Mouse (Mus musculus) heart, embryonic 10.5 days (tissue): ENCODE measurements at regions not wholly inside any gene's neighbourhood (a gene's known extent, or its start where the extent isn't known, plus 50 kb on each side); places are given as distances from the start of the nearest gene placed in this dataset.

Source experiments
- DNase-seq: peaks from one replicate; pipeline ENCODE4 v3.0.0-alpha.2; 2017; ENCODE audit warnings: low spot score
- H3K27ac ChIP-seq: fragments of 300-500 bp; sonication (generic); 2 replicates; pipeline ENCODE4 v1.5.1; 2016; ENCODE audit warnings: mild to moderate bottlenecking
- H3K27me3 ChIP-seq: fragments of 300-500 bp; sonication (generic); 2 replicates; pipeline ENCODE4 v1.6.1; 2016; ENCODE audit warnings: mild to moderate bottlenecking; ENCODE audit not compliant: poor library complexity, insufficient read depth, severe bottlenecking
- H3K36me3 ChIP-seq: fragments of 300-500 bp; sonication (generic); 2 replicates; pipeline ENCODE4 v1.6.1; 2016; ENCODE audit warnings: mild to moderate bottlenecking, moderate library complexity
- H3K4me1 ChIP-seq: fragments of 300-500 bp; sonication (generic); 2 replicates; pipeline ENCODE4 v1.6.1; 2016; ENCODE audit warnings: mild to moderate bottlenecking
- H3K4me3 ChIP-seq: fragments of 300-500 bp; sonication (generic); 2 replicates; pipeline ENCODE4 v1.5.1; 2016; ENCODE audit warnings: mild to moderate bottlenecking, moderate library complexity
- H3K9me3 ChIP-seq: fragments of 300-500 bp; sonication (generic); 2 replicates; pipeline ENCODE4 v1.6.1; 2016; ENCODE audit warnings: mild to moderate bottlenecking, moderate library complexity
- WGBS: fragments of 180-500 bp; shearing (Covaris S2); methylation state at CpG from one replicate; pipeline ENCODE4 v1.1.7; 2016; 5-methylcytosine and 5-hydroxymethylcytosine counted together

GRCm38 (mm10) chr15:62136932-62137594 lies 1214.3 kb upstream of the A1bg start:
- H3K36me3 ChIP-seq = no peaks in the 10 kb centered on the region
- no peak for DNase-seq

GRCm38 (mm10) chr15:62134835-62135234 lies 1212.0 kb upstream of the A1bg start:
- Histone ChIP-seq H3K36me3 (no peaks in the 10 kb centered on the region), H3K4me3 (no peak overlapping the region), H3K27ac (no peak overlapping the region; the same call in 1 of the 2 replicates), H3K9me3 (no peaks in the 10 kb centered on the region), H3K4me1 (peaks cover 21% of the 10 kb centered on the region), H3K27me3 (no peaks in the 10 kb centered on the region)
- no peak for DNase-seq
- WGBS = 62% methylated on average over 8 of the region's 8 CpGs

More at GRCm38 (mm10) chr15:62136932-62137594, 1214.3 kb upstream of the A1bg start:
- Histone ChIP-seq H3K9me3 (no peaks in the 10 kb centered on the region), H3K4me3 (no peak overlapping the region), H3K27ac (0 out of 2 replicates have a peak overlapping the region, but pooled peaks have one; percentile 22), H3K27me3 (no peaks in the 10 kb centered on the region), H3K4me1 (peaks cover 21% of the 10 kb centered on the region)
- 69% methylated on average over 14 of the region's 14 CpGs for WGBS

- no peaks in the 10 kb centered on the region for H3K36me3 ChIP-seq
- 67% methylated on average over 4 of the region's 4 CpGs for WGBS
- no peaks in the 10 kb centered on the region for H3K9me3 ChIP-seq
- H3K27me3 ChIP-seq = no peaks in the 10 kb centered on the region
- H3K27ac ChIP-seq = peak overlapping the region; percentile 31; the same call in 1 of the 2 replicates
- H3K4me1 ChIP-seq = peaks cover 22% of the 10 kb centered on the region
- no peak overlapping the region for H3K4me3 ChIP-seq
- no peak for DNase-seq
Measured at GRCm38 (mm10) chr15:62134308-62134707, 1211.5 kb upstream of the A1bg start.

GRCm38 (mm10) chr15:62132895-62133294 lies 1210.1 kb upstream of the A1bg start:
- H3K9me3 ChIP-seq = no peaks in the 10 kb centered on the region
- no peak for DNase-seq

GRCm38 (mm10) chr15:62131686-62132085 lies 1208.9 kb upstream of the A1bg start:
- Histone ChIP-seq H3K4me1 (peaks cover 29% of the 10 kb centered on the region), H3K27ac (no peak overlapping the region), H3K36me3 (no peaks in the 10 kb centered on the region), H3K4me3 (no peak overlapping the region), H3K27me3 (no peaks in the 10 kb centered on the region), H3K9me3 (no peaks in the 10 kb centered on the region)
- WGBS = 69% methylated on average over 3 of the region's 3 CpGs
- no peak for DNase-seq

More at GRCm38 (mm10) chr15:62132895-62133294, 1210.1 kb upstream of the A1bg start:
- Histone ChIP-seq H3K4me3 (no peak overlapping the region), H3K4me1 (peaks cover 34% of the 10 kb centered on the region), H3K36me3 (no peaks in the 10 kb centered on the region), H3K27ac (no peak overlapping the region), H3K27me3 (no peaks in the 10 kb centered on the region)
- 66% methylated on average over 2 of the region's 2 CpGs for WGBS

- no peak for DNase-seq
- no peaks in the 10 kb centered on the region for H3K27me3 ChIP-seq
- no peaks in the 10 kb centered on the region for H3K9me3 ChIP-seq
- peaks cover 29% of the 10 kb centered on the region for H3K4me1 ChIP-seq
- H3K36me3 ChIP-seq = no peaks in the 10 kb centered on the region
- H3K27ac ChIP-seq = no peak overlapping the region
- WGBS = 77% methylated on average over 4 of the region's 4 CpGs
- H3K4me3 ChIP-seq = no peak overlapping the region
Measured at GRCm38 (mm10) chr15:62130530-62130929, 1207.7 kb upstream of the A1bg start.

- Histone ChIP-seq H3K4me1 (peaks cover 22% of the 10 kb centered on the region; the same call in 1 of the 2 replicates), H3K4me3 (no peak overlapping the region), H3K27ac (peak overlapping the region; percentile 47; the same call in 1 of the 2 replicates), H3K36me3 (no peaks in the 10 kb centered on the region), H3K9me3 (no peaks in the 10 kb centered on the region), H3K27me3 (no peaks in the 10 kb centered on the region)
- 46% methylated on average over 11 of the region's 11 CpGs for WGBS
- no peak for DNase-seq
Measured at GRCm38 (mm10) chr15:62128546-62129212, 1205.9 kb upstream of the A1bg start.

- H3K27ac ChIP-seq = peak overlapping the region; percentile 43
- H3K36me3 ChIP-seq = no peaks in the 10 kb centered on the region
- WGBS = 61% methylated on average over 11 of the region's 11 CpGs
- no peak for DNase-seq
- peaks cover 23% of the 10 kb centered on the region; the same call in 1 of the 2 replicates for H3K4me1 ChIP-seq
- no peak overlapping the region for H3K4me3 ChIP-seq
- H3K27me3 ChIP-seq = no peaks in the 10 kb centered on the region
- no peaks in the 10 kb centered on the region for H3K9me3 ChIP-seq
Measured at GRCm38 (mm10) chr15:62127602-62128158, 1204.9 kb upstream of the A1bg start.

GRCm38 (mm10) chr15:62125718-62126117 lies 1202.9 kb upstream of the A1bg start:
- no peak overlapping the region for H3K27ac ChIP-seq
- H3K4me1 ChIP-seq = peaks cover 23% of the 10 kb centered on the region; the same call in 1 of the 2 replicates
- H3K36me3 ChIP-seq = no peaks in the 10 kb centered on the region
- no peaks in the 10 kb centered on the region for H3K27me3 ChIP-seq
- H3K9me3 ChIP-seq = no peaks in the 10 kb centered on the region
- WGBS = 93% methylated on average over 7 of the region's 7 CpGs
- DNase-seq = no peak
- H3K4me3 ChIP-seq = no peak overlapping the region

- no peak overlapping the region for H3K4me3 ChIP-seq
- DNase-seq = no peak
- whole genome bisulfite sequencing = 66% methylated on average over 4 of the region's 4 CpGs
- H3K36me3 ChIP-seq = no peaks in the 10 kb centered on the region
- H3K9me3 ChIP-seq = no peaks in the 10 kb centered on the region
- peaks cover 28% of the 10 kb centered on the region for H3K4me1 ChIP-seq
- no peak overlapping the region for H3K27ac ChIP-seq
- H3K27me3 ChIP-seq = no peaks in the 10 kb centered on the region
Measured at GRCm38 (mm10) chr15:62123756-62124155, 1200.9 kb upstream of the A1bg start.

GRCm38 (mm10) chr15:62122265-62123023 lies 1199.6 kb upstream of the A1bg start:
- DNase-seq = peak; percentile 82
- Histone ChIP-seq H3K4me3 (no peak overlapping the region), H3K9me3 (no peaks in the 10 kb centered on the region), H3K36me3 (no peaks in the 10 kb centered on the region), H3K27me3 (no peaks in the 10 kb centered on the region), H3K27ac (peak overlapping the region; percentile 23; the same call in 1 of the 2 replicates), H3K4me1 (peaks cover 22% of the 10 kb centered on the region)
- WGBS = 78% methylated on average over 9 of the region's 9 CpGs

- Histone ChIP-seq H3K27ac (peak overlapping the region; percentile 23; the same call in 1 of the 2 replicates), H3K36me3 (no peaks in the 10 kb centered on the region), H3K27me3 (no peaks in the 10 kb centered on the region), H3K4me1 (peaks cover 26% of the 10 kb centered on the region), H3K9me3 (no peaks in the 10 kb centered on the region), H3K4me3 (no peak overlapping the region)
- DNase-seq = no peak
- WGBS = 86% methylated on average over 4 of the region's 4 CpGs
Measured at GRCm38 (mm10) chr15:62121696-62122095, 1198.9 kb upstream of the A1bg start.
